Mouse (Mus musculus) brain, embryonic 14.5 days (tissue): ENCODE data around the gene Eef1g.

ENCODE experiments used
- CTCF ChIP-seq: fragments of 200-500 bp; IDR thresholded peaks from 2 replicates; pipeline ENCODE4 v1.5.1; 2012; ENCODE audit warnings: inconsistent platforms, mild to moderate bottlenecking, moderate library complexity, borderline replicate concordance; ENCODE audit not compliant: insufficient read depth, insufficient read length; ENCODE audit errors: extremely low read depth
- POLR2A ChIP-seq: fragments of 200-500 bp; IDR thresholded peaks from 2 replicates; pipeline ENCODE4 v1.6.1; 2012; ENCODE audit warnings: mild to moderate bottlenecking, inconsistent platforms, borderline replicate concordance; ENCODE audit not compliant: poor library complexity, insufficient read depth, insufficient read length, severe bottlenecking; ENCODE audit errors: extremely low read depth

DNA sequence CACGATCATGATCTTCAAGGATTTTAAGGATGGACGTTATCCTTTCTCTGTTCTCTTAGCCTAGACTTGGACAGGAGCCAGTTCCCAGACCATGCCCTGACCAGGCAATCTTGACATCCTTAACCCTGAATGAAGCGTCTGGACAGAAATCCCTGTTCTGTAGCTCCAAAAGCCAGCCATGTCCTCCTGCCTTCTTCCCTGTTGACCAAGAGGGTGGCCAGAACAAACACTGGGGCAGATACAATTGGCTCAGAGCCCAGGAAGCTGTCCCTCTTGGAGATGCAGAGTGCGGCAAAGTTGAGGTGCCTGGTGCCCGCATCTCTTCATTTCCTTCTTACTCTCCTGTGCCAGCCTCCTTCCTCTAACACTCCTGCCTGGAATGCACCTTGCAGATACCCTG lies 19.1 kb downstream of the Eef1g start:
- no peak for TF ChIP-seq CTCF
- no peak for TF ChIP-seq POLR2A
